Comparison of ENCODE assay signal across 10 mouse cellular contexts in the genomic region with DNA sequence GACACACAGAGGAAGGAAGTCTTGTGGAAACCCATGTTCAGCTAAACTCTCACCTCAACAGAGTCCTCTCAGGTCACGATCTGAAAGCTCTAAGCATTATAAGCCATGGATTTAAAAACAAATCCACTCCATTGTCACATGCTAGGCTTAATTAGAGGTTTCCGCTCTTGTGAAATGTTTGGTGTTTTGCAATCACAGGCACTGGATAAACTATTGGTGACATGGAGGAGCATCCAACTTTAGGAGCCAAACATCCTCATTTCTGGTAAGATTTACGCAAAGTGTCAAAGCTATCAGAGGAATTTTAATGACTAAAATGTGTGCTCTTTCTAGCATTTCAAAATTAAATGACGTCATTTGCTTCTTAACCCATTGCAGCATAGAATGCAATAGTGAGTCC.
DNase-seq lines count a peak whose midpoint lies in the region; ATAC-seq and TF ChIP-seq lines count a peak whose summit lies in the region.
"Had no signal": no experiment of that assay in that cellular context is flagged by ENCODE, and none has a peak within 500 bp of the region (broad histone marks: within the 10 kb centered on the region; RNA-seq: fewer than 3 reads in every experiment).

No protein-coding gene starts in this region.

- WGBS in heart, embryonic 12.5 days = 75% methylated on average over 4 of the region's 4 CpGs
- 87% methylated on average over 4 of the region's 4 CpGs for WGBS in heart, embryonic 10.5 days
- 53% methylated on average over 4 of the region's 4 CpGs for WGBS in lung, postnatal 0 days

- peak; percentile 83 for TF ChIP-seq EP300 in lung, postnatal 0 days (IDR thresholded peaks at IDR 0.05)

- POLR2A ChIA-PET in Patski (lab: Charles Lee) = no interaction called here

- TF ChIP-seq CTCF in Patski (IDR thresholded peaks at IDR 0.05) = no peak
- TF ChIP-seq CTCF in lung, postnatal 0 days (IDR thresholded peaks at IDR 0.05) = no peak

- peak; percentile 94 for DNase-seq in heart, adult 11 months
- DNase-seq in Patski (ENCODE audit: low read depth, low spot score) = peak; percentile 24
- DNase-seq in heart, embryonic 10.5 days (ENCODE audit: low spot score) = no peak
- DNase-seq in lung, postnatal 0 days (ENCODE audit: low spot score) = peak; percentile 80
- no peak for DNase-seq in cerebellum, postnatal 25 days
- DNase-seq in left cerebral cortex, postnatal 25 days (ENCODE audit: low spot score in 2 of 2) = no peak
- DNase-seq in embryo, embryonic 10 days (ENCODE audit: low spot score) = no peak
- DNase-seq: liver, embryonic 13.5 days had no signal

- H3K9ac ChIP-seq in heart, embryonic 12.5 days = no peak overlapping the region
- H3K9ac ChIP-seq in lung, postnatal 0 days (replicated peaks; ENCODE audit: low read depth) = no peak overlapping the region
- H3K9ac ChIP-seq: liver, embryonic 13.5 days had no signal

- H3K27ac ChIP-seq in heart, embryonic 12.5 days (ENCODE audit: poor library complexity, severe bottlenecking) = no peak overlapping the region
- peak overlapping the region; percentile 63; the same call in 1 of the 2 replicates for H3K27ac ChIP-seq in heart, embryonic 10.5 days
- peak overlapping the region; percentile 52; the same call in 1 of the 2 replicates for H3K27ac ChIP-seq in lung, postnatal 0 days (ENCODE audit: low read length)
- H3K27ac ChIP-seq: liver, embryonic 13.5 days had no signal

- H3K27me3 ChIP-seq in heart, embryonic 12.5 days (replicated peaks) = no peaks in the 10 kb centered on the region
- H3K27me3 ChIP-seq in Patski = no peaks in the 10 kb centered on the region
- no peaks in the 10 kb centered on the region for H3K27me3 ChIP-seq in heart, embryonic 10.5 days (ENCODE audit: insufficient read depth, poor library complexity, severe bottlenecking)
- H3K27me3 ChIP-seq in lung, postnatal 0 days (replicated peaks; ENCODE audit: insufficient read depth, low read length) = no peaks in the 10 kb centered on the region
- H3K27me3 ChIP-seq: CH12.LX; liver, embryonic 13.5 days had no signal

- CTCF ChIA-PET in Patski (lab: Charles Lee) = no interaction called here

- no peaks in the 10 kb centered on the region for H3K36me3 ChIP-seq in heart, embryonic 12.5 days
- no peaks in the 10 kb centered on the region for H3K36me3 ChIP-seq in heart, embryonic 10.5 days
- no peaks in the 10 kb centered on the region for H3K36me3 ChIP-seq in lung, postnatal 0 days (ENCODE audit: insufficient read depth, low read length)
- H3K36me3 ChIP-seq: liver, embryonic 13.5 days had no signal

- ATAC-seq in heart, embryonic 12.5 days (ENCODE audit: insufficient number of reproducible peaks, low FRiP score) = no peak
- peak; percentile 34 for ATAC-seq in Patski
- ATAC-seq in lung, postnatal 0 days = peak; percentile 73

- H3K9me3 ChIP-seq in heart, embryonic 12.5 days (replicated peaks) = no peaks in the 10 kb centered on the region
- no peaks in the 10 kb centered on the region for H3K9me3 ChIP-seq in heart, embryonic 10.5 days
- no peaks in the 10 kb centered on the region for H3K9me3 ChIP-seq in lung, postnatal 0 days (ENCODE audit: low read length)
- H3K9me3 ChIP-seq: liver, embryonic 13.5 days had no signal

- in situ Hi-C loops in Patski (cut with MboI; ENCODE audit: low pct_unique_long_range_greater_than_20kb) = no loop called here

- no peak overlapping the region for H3K4me3 ChIP-seq in heart, embryonic 12.5 days
- H3K4me3 ChIP-seq in heart, embryonic 10.5 days = no peak overlapping the region
- H3K4me3 ChIP-seq in lung, postnatal 0 days (ENCODE audit: low read depth, low read length) = no peak overlapping the region
- H3K4me3 ChIP-seq: liver, embryonic 13.5 days had no signal

- H3K4me1 ChIP-seq in heart, embryonic 12.5 days (replicated peaks) = peaks cover 21% of the 10 kb centered on the region
- H3K4me1 ChIP-seq in heart, embryonic 10.5 days = peaks cover 21% of the 10 kb centered on the region
- peaks cover 3% of the 10 kb centered on the region; the same call in 1 of the 2 replicates for H3K4me1 ChIP-seq in lung, postnatal 0 days (ENCODE audit: insufficient read depth, low read depth, low read length)
- H3K4me1 ChIP-seq: liver, embryonic 13.5 days had no signal

- intact Hi-C loops in left cerebral cortex, postnatal 25 days (cut with DNase I) = no loop called here

- no peak overlapping the region for H3K4me2 ChIP-seq in heart, embryonic 12.5 days
- no peak overlapping the region for H3K4me2 ChIP-seq in lung, postnatal 0 days (replicated peaks; ENCODE audit: low read depth, low read length)
- H3K4me2 ChIP-seq: liver, embryonic 13.5 days had no signal

Comparison
In these comparisons a context has a peak if more than half of its experiments do, and no peak if none do; other contexts are left out.
1. DNase-seq: peak in heart, adult 11 months (single experiment), Patski (single experiment) and lung, postnatal 0 days (single experiment); none in heart, embryonic 10.5 days (single experiment), cerebellum, postnatal 25 days (0 of 2), left cerebral cortex, postnatal 25 days (0 of 2) and embryo, embryonic 10 days (single experiment).